Mouse (Mus musculus): ENCODE results near the gene Itga8. TPM values are rescaled to one million over a fixed set of nuclear protein-coding genes. Genes with fewer than 3 reads are reported as not detected.

Itga8 gene
- total and polyA plus RNA-seq, 3 experiments = 3.5 to 10.6 (median 7.5) TPM

DNA sequence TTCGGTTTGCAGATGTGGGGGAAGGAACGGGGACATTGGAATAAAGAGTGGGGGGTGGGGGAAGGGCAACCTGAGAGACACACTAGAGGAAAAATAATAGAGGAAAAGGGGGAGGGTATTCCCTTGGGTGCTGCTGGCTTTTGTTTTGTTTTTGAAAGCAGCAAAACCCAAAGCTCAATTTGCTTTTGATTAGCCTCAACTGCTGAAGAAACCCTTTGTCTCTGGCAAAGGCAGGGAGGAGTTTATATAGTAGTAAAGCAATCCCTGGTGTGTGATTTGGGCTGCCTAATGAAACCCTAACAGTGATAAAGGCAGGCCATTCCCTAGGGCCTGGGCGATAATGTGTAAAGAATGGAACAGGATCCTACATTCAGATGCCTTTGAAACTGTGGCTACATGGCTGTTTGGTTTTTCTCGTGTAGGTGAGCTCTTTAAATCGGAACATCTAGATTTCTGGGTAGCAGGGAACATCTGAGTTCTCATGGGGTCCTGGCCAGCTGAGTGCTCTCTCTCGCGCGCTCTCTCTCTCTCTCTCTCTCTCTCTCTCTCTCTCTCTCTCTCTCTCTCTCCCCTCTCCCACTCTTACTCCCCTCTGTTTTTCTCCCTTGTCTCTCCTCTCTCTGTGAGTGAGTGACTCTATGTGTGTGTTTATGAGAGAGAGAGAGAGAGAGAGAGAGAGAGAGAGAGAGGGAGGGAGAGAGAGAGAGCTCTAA, 26.8 kb upstream of the Itga8 start:
- Histone ChIP-seq H3K27ac (ENCODE audit: insufficient read depth, low read depth) (no peak overlapping the region), H3K4me1 (ENCODE audit: control insufficient read depth in 1 of 2, insufficient read depth in 2 of 2) (peaks cover 2 to 3% of the 10 kb centered on the region in 2 experiments; a peak in 1 of 4 replicates), H3K4me3 (replicated peaks in 1 of 3; ENCODE audit: low read depth in 2 of 3, low read length in 2 of 3, poor library complexity in 1 of 3) (no peak overlapping the region), H3K9ac (ENCODE audit: insufficient read depth, low read depth) (no peak overlapping the region), H3K9me3 (replicated peaks; ENCODE audit: low read length) (no peaks in the 10 kb centered on the region), H3K79me2 (replicated peaks; ENCODE audit: control insufficient read depth, extremely low read depth, insufficient read depth, poor library complexity, severe bottlenecking) (no peaks in the 10 kb centered on the region), H3K36me3 (replicated peaks in 1 of 2; ENCODE audit: control insufficient read depth in 1 of 2, insufficient read depth in 1 of 2, low read length in 1 of 2) (no peaks in the 10 kb centered on the region), H3K27me3 (replicated peaks) (no peaks in the 10 kb centered on the region), H3K4me2 (ENCODE audit: insufficient read depth, low read depth, poor library complexity, severe bottlenecking) (no peak overlapping the region)
- dilution Hi-C loops (cut with MboI; ENCODE audit: extremely low pct_ligation_motif_present, extremely low pct_unique_long_range_greater_than_20kb, low sequenced_read_pairs) (no loop called here), in situ Hi-C loops (cut with MboI; ENCODE audit: low pct_ligation_motif_present, low pct_unique_long_range_greater_than_20kb, low sequenced_read_pairs) (no loop called here)
- no peak for DNase-seq (ENCODE audit: extremely low read depth)
- TF ChIP-seq E2F4 (IDR thresholded peaks at IDR 0.05; ENCODE audit: insufficient replicate concordance, low read depth, low read length) (no peak), USF2 (conservative IDR thresholded peaks at IDR 0.05; ENCODE audit: low read depth, low read length) (no peak), JUN (IDR thresholded peaks at IDR 0.05; ENCODE audit: insufficient read depth, low read depth, low read length) (no peak), EP300 (IDR thresholded peaks at IDR 0.05; ENCODE audit: low read length) (no peak), NRF1 (IDR thresholded peaks at IDR 0.05; ENCODE audit: low read depth, low read length) (no peak), UBTF (IDR thresholded peaks at IDR 0.05; ENCODE audit: low read depth, low read length) (no peak), SMC3 (IDR thresholded peaks at IDR 0.05; ENCODE audit: low read depth, low read length) (no peak), MXI1 (IDR thresholded peaks at IDR 0.05; ENCODE audit: low read depth, low read length) (no peak), JUND (conservative IDR thresholded peaks at IDR 0.05; ENCODE audit: low read depth, low read length) (no peak), BHLHE40 (IDR thresholded peaks at IDR 0.05; ENCODE audit: low read depth, low read length) (no peak), TCF12 (IDR thresholded peaks at IDR 0.05; ENCODE audit: low read depth, low read length) (no peak), ZKSCAN1 (IDR thresholded peaks at IDR 0.05; ENCODE audit: borderline replicate concordance, low read depth, low read length) (no peak), ZMIZ1 (IDR thresholded peaks at IDR 0.05; ENCODE audit: low read depth, low read length) (no peak), USF1 (IDR thresholded peaks at IDR 0.05; ENCODE audit: low read depth, low read length) (no peak), MAFK (IDR thresholded peaks at IDR 0.05; ENCODE audit: insufficient replicate concordance, low read length) (no peak), PAX5 (IDR thresholded peaks at IDR 0.05; ENCODE audit: low read length) (no peak)

DNA sequence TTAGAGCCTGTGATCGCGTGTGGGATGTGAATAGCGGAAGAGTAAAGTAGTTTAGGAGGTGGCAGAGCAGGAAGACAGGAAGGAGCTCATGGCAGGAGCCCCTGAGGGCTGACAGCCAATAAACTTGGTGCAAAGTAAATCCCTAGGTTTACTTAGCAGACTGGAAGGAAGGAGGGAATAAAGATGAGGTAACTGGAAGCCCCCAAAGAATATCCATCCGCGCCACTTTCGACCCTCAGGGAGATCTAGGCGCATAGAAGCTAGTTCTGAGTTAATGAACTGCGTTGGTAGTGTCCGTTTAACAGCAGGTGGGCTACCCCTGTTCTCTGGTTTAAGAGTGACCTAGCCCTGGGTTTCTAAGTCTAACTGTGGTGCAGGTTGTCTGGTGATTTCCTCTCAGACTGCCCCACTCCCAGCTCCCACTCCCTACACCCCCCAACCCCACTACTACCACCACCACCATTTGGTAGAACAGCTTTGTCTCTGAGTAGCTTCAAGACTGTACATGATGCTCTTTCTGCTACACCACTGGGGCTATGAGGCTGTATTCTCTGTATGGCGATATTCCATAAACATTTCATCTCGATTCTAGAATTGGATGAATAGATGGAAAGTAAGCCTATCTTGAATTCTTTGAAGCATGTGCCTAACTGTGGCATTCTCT, 26.1 kb upstream of the Itga8 start:
- Histone ChIP-seq H3K27ac (ENCODE audit: insufficient read depth, low read depth) (no peak overlapping the region), H3K9ac (ENCODE audit: insufficient read depth, low read depth) (no peak overlapping the region), H3K79me2 (replicated peaks; ENCODE audit: control insufficient read depth, extremely low read depth, insufficient read depth, poor library complexity, severe bottlenecking) (no peaks in the 10 kb centered on the region), H3K4me3 (replicated peaks in 1 of 3; ENCODE audit: low read depth in 2 of 3, low read length in 2 of 3, poor library complexity in 1 of 3) (no peak overlapping the region), H3K36me3 (replicated peaks in 1 of 2; ENCODE audit: control insufficient read depth in 1 of 2, insufficient read depth in 1 of 2, low read length in 1 of 2) (no peaks in the 10 kb centered on the region), H3K9me3 (replicated peaks; ENCODE audit: low read length) (no peaks in the 10 kb centered on the region), H3K4me1 (ENCODE audit: control insufficient read depth in 1 of 2, insufficient read depth in 2 of 2) (0 out of 4 replicates have a peak, but pooled peaks cover 0 to 2% of the 10 kb centered on the region in 2 experiments), H3K27me3 (replicated peaks) (no peaks in the 10 kb centered on the region), H3K4me2 (ENCODE audit: insufficient read depth, low read depth, poor library complexity, severe bottlenecking) (no peak overlapping the region)
- dilution Hi-C loops (cut with MboI; ENCODE audit: extremely low pct_ligation_motif_present, extremely low pct_unique_long_range_greater_than_20kb, low sequenced_read_pairs) = no loop called here
- DNase-seq (ENCODE audit: extremely low read depth) = no peak
- TF ChIP-seq CTCF (conservative IDR thresholded peaks at IDR 0.05 in 1 of 2, IDR thresholded peaks at IDR 0.05 in 1 of 2; ENCODE audit: low read depth in 2 of 2, low read length in 2 of 2) (no peak), MAFK (IDR thresholded peaks at IDR 0.05; ENCODE audit: insufficient replicate concordance, low read length) (no peak), BHLHE40 (IDR thresholded peaks at IDR 0.05; ENCODE audit: low read depth, low read length) (no peak), MEF2A (IDR thresholded peaks at IDR 0.05; ENCODE audit: borderline replicate concordance, low read depth, low read length) (no peak), GABPA (IDR thresholded peaks at IDR 0.05; ENCODE audit: insufficient replicate concordance, low read depth, low read length) (no peak), MAX (IDR thresholded peaks at IDR 0.05; ENCODE audit: low read length) (no peak), ELF1 (IDR thresholded peaks at IDR 0.05; ENCODE audit: low read depth, low read length) (no peak), NELFE (IDR thresholded peaks at IDR 0.05; ENCODE audit: low read depth, low read length) (no peak), JUND (conservative IDR thresholded peaks at IDR 0.05; ENCODE audit: low read depth, low read length) (no peak), JUN (IDR thresholded peaks at IDR 0.05; ENCODE audit: insufficient read depth, low read depth, low read length) (no peak), RAD21 (IDR thresholded peaks at IDR 0.05; ENCODE audit: low read depth, low read length) (no peak), PAX5 (IDR thresholded peaks at IDR 0.05; ENCODE audit: low read length) (no peak), TCF12 (IDR thresholded peaks at IDR 0.05; ENCODE audit: low read depth, low read length) (no peak), SIN3A (IDR thresholded peaks at IDR 0.05; ENCODE audit: low read length) (no peak), NRF1 (IDR thresholded peaks at IDR 0.05; ENCODE audit: low read depth, low read length) (no peak), SMC3 (IDR thresholded peaks at IDR 0.05; ENCODE audit: low read depth, low read length) (no peak)
- in situ Hi-C loops (cut with MboI; ENCODE audit: low pct_ligation_motif_present, low pct_unique_long_range_greater_than_20kb, low sequenced_read_pairs) = no loop called here

Measured in CH12.LX (cell line).